Mouse (Mus musculus) MEL (cell line): Measurements from ENCODE around the gene Ctdspl. TPM values are rescaled to one million over a fixed set of nuclear protein-coding genes. Genes with fewer than 3 reads are reported as not detected.

Source experiments
- DNase-seq: peaks from one replicate; pipeline ENCODE4 v3.0.0; 2011; ENCODE audit warnings: low read depth, low spot score
- H3K27ac ChIP-seq: 2 replicates; pipeline ENCODE4 v1.5.1; 2012; ENCODE audit warnings: low read depth, mild to moderate bottlenecking, control low read depth, low read length, moderate library complexity; ENCODE audit not compliant: control insufficient read depth
- H3K27me3 ChIP-seq, 2 experiments: fragments of 150-350 bp in 1 of 2; sonication (generic) in 1 of 2; 2 replicates each; pipeline ENCODE4 v1.6.1; 2012; ENCODE audit warnings: low read length in 2 of 2, mild to moderate bottlenecking in 2 of 2, improper control_type of control experiment in 1 of 2, moderate library complexity in 1 of 2; ENCODE audit not compliant: insufficient read depth in 2 of 2, control insufficient read depth in 1 of 2
- H3K36me3 ChIP-seq, 2 experiments: 2 replicates each; pipeline ENCODE4 v1.6.1; 2012 to 2014; ENCODE audit warnings: low read length in 2 of 2, improper control_type of control experiment in 1 of 2, inconsistent platforms in 1 of 2, mild to moderate bottlenecking in 1 of 2; ENCODE audit not compliant: insufficient read depth in 2 of 2, control insufficient read depth in 1 of 2
- H3K4me1 ChIP-seq, 2 experiments: fragments of 150-350 bp in 1 of 2; sonication (generic) in 1 of 2; 2 replicates each; pipeline ENCODE4 v1.6.1; 2012; ENCODE audit warnings: low read length in 2 of 2, improper control_type of control experiment in 1 of 2, mild to moderate bottlenecking in 1 of 2; ENCODE audit not compliant: insufficient read depth in 2 of 2, control insufficient read depth in 1 of 2
- H3K4me3 ChIP-seq, 2 experiments: fragments of 150-350 bp in 1 of 2; sonication (generic) in 1 of 2; 2 replicates each; pipeline ENCODE4 v1.5.1; 2012; ENCODE audit warnings: low read depth in 2 of 2, low read length in 2 of 2, mild to moderate bottlenecking in 2 of 2, moderate library complexity in 2 of 2, control low read depth in 1 of 2, improper control_type of control experiment in 1 of 2; ENCODE audit not compliant: control insufficient read depth in 1 of 2, insufficient read depth in 1 of 2
- H3K79me2 ChIP-seq: 2 replicates; pipeline ENCODE4 v1.6.1; 2012; ENCODE audit warnings: mild to moderate bottlenecking, low read length, moderate library complexity; ENCODE audit not compliant: control insufficient read depth, poor library complexity, insufficient read depth
- H3K9ac ChIP-seq: 2 replicates; pipeline ENCODE4 v1.6.1; 2012; ENCODE audit warnings: low read depth, mild to moderate bottlenecking, control low read depth, low read length, moderate library complexity; ENCODE audit not compliant: control insufficient read depth, poor library complexity, severe bottlenecking
- H3K9me3 ChIP-seq: fragments of 150-350 bp; sonication (generic); replicated peaks from 2 replicates; pipeline ENCODE4 v1.6.1; 2012; ENCODE audit warnings: mild to moderate bottlenecking, low read length, improper control_type of control experiment, moderate library complexity; ENCODE audit not compliant: insufficient read depth
- BHLHE40 ChIP-seq: IDR thresholded peaks from 2 replicates; pipeline ENCODE4 v1.6.1; 2012; ENCODE audit warnings: low read depth, mild to moderate bottlenecking, inconsistent platforms, low read length, improper control_type of control experiment, borderline replicate concordance
- CHD1 ChIP-seq: IDR thresholded peaks from 2 replicates; pipeline ENCODE4 v1.6.1; 2012; ENCODE audit warnings: low read depth, mild to moderate bottlenecking, inconsistent platforms, low read length, improper control_type of control experiment
- CHD2 ChIP-seq: IDR thresholded peaks from 2 replicates; pipeline ENCODE4 v1.6.1; 2011; ENCODE audit warnings: low read length, improper control_type of control experiment
- CTCF ChIP-seq, 3 experiments: IDR thresholded peaks in 2 of 3; conservative IDR thresholded peaks in 1 of 3; 2 replicates each; pipeline ENCODE4 v1.5.1; 2011 to 2012; ENCODE audit warnings: low read length in 3 of 3, low read depth in 2 of 3, mild to moderate bottlenecking in 2 of 3, improper control_type of control experiment in 1 of 3, inconsistent platforms in 1 of 3, mixed read lengths in 1 of 3, moderate library complexity in 1 of 3; ENCODE audit not compliant: control insufficient read depth in 1 of 3, insufficient read depth in 1 of 3, poor library complexity in 1 of 3, severe bottlenecking in 1 of 3
- ELF1 ChIP-seq: IDR thresholded peaks from 2 replicates; pipeline ENCODE4 v1.6.1; 2014; ENCODE audit warnings: low read depth, mild to moderate bottlenecking, inconsistent platforms, low read length, improper control_type of control experiment, moderate library complexity
- ETS1 ChIP-seq: IDR thresholded peaks from 2 replicates; pipeline ENCODE4 v1.6.1; 2012; ENCODE audit warnings: low read depth, mild to moderate bottlenecking, inconsistent platforms, low read length, improper control_type of control experiment, moderate library complexity
- GABPA ChIP-seq: IDR thresholded peaks from 2 replicates; pipeline ENCODE4 v1.6.1; 2012; ENCODE audit warnings: low read depth, mild to moderate bottlenecking, inconsistent platforms, low read length, improper control_type of control experiment, moderate library complexity
- GATA1 ChIP-seq: IDR thresholded peaks from 2 replicates; pipeline ENCODE4 v1.6.1; 2011; ENCODE audit warnings: low read depth, low read length, improper control_type of control experiment
- HCFC1 ChIP-seq: IDR thresholded peaks from 2 replicates; pipeline ENCODE4 v1.6.1; 2012; ENCODE audit warnings: low read depth, mild to moderate bottlenecking, inconsistent platforms, low read length, improper control_type of control experiment, moderate library complexity
- JUND ChIP-seq: IDR thresholded peaks from 2 replicates; pipeline ENCODE4 v1.6.1; 2011; ENCODE audit warnings: low read depth, mild to moderate bottlenecking, improper control_type of control experiment, low read length
- MAFK ChIP-seq: IDR thresholded peaks from 2 replicates; pipeline ENCODE4 v1.6.1; 2011; ENCODE audit warnings: low read depth, mild to moderate bottlenecking, low read length, improper control_type of control experiment, borderline replicate concordance
- MAX ChIP-seq: IDR thresholded peaks from 2 replicates; pipeline ENCODE4 v1.6.1; 2011; ENCODE audit warnings: low read length, improper control_type of control experiment
- MYB ChIP-seq: IDR thresholded peaks from 2 replicates; pipeline ENCODE4 v1.6.1; 2011; ENCODE audit warnings: mild to moderate bottlenecking, low read depth, low read length, improper control_type of control experiment
- NELFE ChIP-seq: IDR thresholded peaks from 2 replicates; pipeline ENCODE4 v1.6.1; 2011; ENCODE audit warnings: low read depth, low read length, improper control_type of control experiment
- POLR2A ChIP-seq, 2 experiments: IDR thresholded peaks; 2 replicates each; pipeline ENCODE4 v1.6.1; 2011 to 2012; ENCODE audit warnings: low read length in 2 of 2, mild to moderate bottlenecking in 2 of 2, control low read depth in 1 of 2, improper control_type of control experiment in 1 of 2, low read depth in 1 of 2, moderate library complexity in 1 of 2; ENCODE audit not compliant: control insufficient read depth in 1 of 2, insufficient read depth in 1 of 2, poor library complexity in 1 of 2
- POLR2AphosphoS5 ChIP-seq: IDR thresholded peaks from 2 replicates; pipeline ENCODE4 v1.6.1; 2012; ENCODE audit warnings: low read depth, borderline replicate concordance, mild to moderate bottlenecking, inconsistent platforms, low read length, moderate library complexity, mixed read lengths
- RCOR1 ChIP-seq: IDR thresholded peaks from 2 replicates; pipeline ENCODE4 v1.6.1; 2012; ENCODE audit warnings: low read depth, mild to moderate bottlenecking, inconsistent platforms, low read length, improper control_type of control experiment
- SMC3 ChIP-seq: IDR thresholded peaks from 2 replicates; pipeline ENCODE4 v1.6.1; 2011; ENCODE audit warnings: low read depth, low read length, improper control_type of control experiment
- TAL1 ChIP-seq: IDR thresholded peaks from 2 replicates; pipeline ENCODE4 v1.6.1; 2012; ENCODE audit warnings: mild to moderate bottlenecking, inconsistent platforms, low read length, moderate library complexity, mixed read lengths
- ZC3H11A ChIP-seq: IDR thresholded peaks from 2 replicates; pipeline ENCODE4 v1.6.1; 2012; ENCODE audit warnings: low read depth, mild to moderate bottlenecking, inconsistent platforms, low read length, improper control_type of control experiment
- ZMIZ1 ChIP-seq: IDR thresholded peaks from 2 replicates; pipeline ENCODE4 v1.6.1; 2012; ENCODE audit warnings: low read depth, mild to moderate bottlenecking, inconsistent platforms, low read length, improper control_type of control experiment, moderate library complexity
- polyA plus RNA-seq, 2 experiments: library from polyadenylated mRNA; stranded (reverse) in 1 of 2; unstranded in 1 of 2; fragments of >175 nt in 1 of 2; fragments of >200 nt in 1 of 2; gene quantifications; 2 replicates each; pipeline versions ENCODE4 v1.2.1 to v1.2.4; 2012; ENCODE audit warnings: low replicate concordance in 2 of 2, low read depth in 1 of 2; ENCODE audit not compliant: insufficient read length in 2 of 2, insufficient read depth in 1 of 2, missing spikeins in 1 of 2
- total RNA-seq: library from RNA; depleted of rRNA; stranded (reverse); fragments of 300-350 nt; gene quantifications from 2 replicates; pipeline ENCODE4 v1.2.3, GENCODE M21; 2012

Gene Ctdspl
- total and polyA plus RNA-seq, 3 experiments, result 15.3 to 20.7 TPM; not detected in 1

DNA sequence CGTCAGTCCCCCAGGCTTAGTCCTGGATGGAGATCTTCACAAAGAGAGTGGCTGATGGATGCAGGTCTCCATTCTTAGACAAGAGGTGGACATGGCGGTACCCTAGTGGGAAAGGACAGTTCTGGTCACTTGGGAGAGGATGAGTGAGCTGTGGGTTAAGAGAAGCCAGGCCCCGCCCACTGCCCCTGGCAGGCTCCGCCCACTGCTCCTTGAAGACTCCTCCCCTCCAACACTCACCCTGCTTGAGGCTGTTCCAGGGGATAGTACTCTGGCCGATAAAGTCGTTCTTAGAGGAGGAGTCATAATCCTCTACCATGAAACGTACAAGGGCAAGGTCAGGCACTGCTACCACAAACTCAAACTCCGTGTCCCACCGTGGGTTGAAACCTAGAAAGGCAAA lies 145.5 kb downstream of the Ctdspl start:
- no peaks in the 10 kb centered on the region for H3K36me3 ChIP-seq
- no peak overlapping the region for H3K9ac ChIP-seq
- no peaks in the 10 kb centered on the region for H3K27me3 ChIP-seq
- no peaks in the 10 kb centered on the region for H3K79me2 ChIP-seq
- no peak overlapping the region for H3K4me3 ChIP-seq
- H3K27ac ChIP-seq, result no peak overlapping the region
- no peaks in the 10 kb centered on the region for H3K4me1 ChIP-seq
- H3K9me3 ChIP-seq, result no peaks in the 10 kb centered on the region
- TF ChIP-seq ELF1 (no peak), CTCF (IDR thresholded peaks at IDR 0.05 in 2 of 3, conservative IDR thresholded peaks at IDR 0.05 in 1 of 3; ENCODE audit: control insufficient read depth in 1 of 3, insufficient read depth in 1 of 3, low read depth in 2 of 3, low read length in 3 of 3, poor library complexity in 1 of 3, severe bottlenecking in 1 of 3) (no peak), ETS1 (no peak), NELFE (no peak), BHLHE40 (no peak), MAX (no peak), SMC3 (no peak), ZC3H11A (no peak), RCOR1 (no peak), MYB (no peak), POLR2AphosphoS5 (no peak), ZMIZ1 (no peak), TAL1 (no peak), CHD1 (no peak)
- DNase-seq, result no peak

DNA sequence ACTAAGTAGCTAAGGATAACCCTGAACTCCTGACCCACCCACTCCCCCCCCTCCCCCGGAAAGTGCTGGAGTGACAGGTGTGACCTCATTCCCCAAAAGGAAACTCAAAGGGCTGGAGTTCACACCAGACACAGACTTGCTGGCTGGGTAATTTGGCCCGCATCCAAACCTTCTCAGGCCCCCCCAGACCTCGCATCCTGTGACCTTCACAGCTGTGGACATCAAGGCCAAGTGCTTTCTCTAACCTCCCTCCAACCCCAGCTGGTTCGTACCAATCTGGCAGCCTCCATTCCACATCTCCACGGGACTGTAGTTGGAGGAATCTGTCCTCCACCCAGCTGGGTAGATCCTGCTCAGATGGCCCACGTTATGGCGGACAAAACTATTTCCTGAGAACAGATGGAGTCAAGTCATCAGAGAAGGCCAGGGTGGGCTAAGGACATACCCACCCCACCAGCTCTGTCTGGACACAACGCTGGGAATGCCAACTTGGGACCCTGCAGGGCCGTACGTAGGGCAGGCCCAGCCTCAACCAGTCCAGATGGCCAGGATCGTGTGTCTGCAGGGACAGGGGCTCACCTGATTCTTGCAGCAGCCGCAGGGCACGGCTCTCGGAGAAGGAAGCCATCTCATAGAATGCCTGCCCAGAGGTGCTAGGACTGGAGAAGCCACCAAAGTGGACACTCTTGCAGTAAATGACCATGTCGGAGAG lies 147.1 kb downstream of the Ctdspl start:
- Histone ChIP-seq H3K27ac (no peak overlapping the region), H3K36me3 (no peaks in the 10 kb centered on the region), H3K9me3 (no peaks in the 10 kb centered on the region), H3K27me3 (no peaks in the 10 kb centered on the region), H3K4me3 (no peak overlapping the region), H3K9ac (no peak overlapping the region), H3K4me1 (no peaks in the 10 kb centered on the region), H3K79me2 (no peaks in the 10 kb centered on the region)
- DNase-seq, result no peak
- no peak for TF ChIP-seq MYB
- TF ChIP-seq CTCF (IDR thresholded peaks at IDR 0.05 in 2 of 3, conservative IDR thresholded peaks at IDR 0.05 in 1 of 3; ENCODE audit: control insufficient read depth in 1 of 3, insufficient read depth in 1 of 3, low read depth in 2 of 3, low read length in 3 of 3, poor library complexity in 1 of 3, severe bottlenecking in 1 of 3), result no peak

DNA sequence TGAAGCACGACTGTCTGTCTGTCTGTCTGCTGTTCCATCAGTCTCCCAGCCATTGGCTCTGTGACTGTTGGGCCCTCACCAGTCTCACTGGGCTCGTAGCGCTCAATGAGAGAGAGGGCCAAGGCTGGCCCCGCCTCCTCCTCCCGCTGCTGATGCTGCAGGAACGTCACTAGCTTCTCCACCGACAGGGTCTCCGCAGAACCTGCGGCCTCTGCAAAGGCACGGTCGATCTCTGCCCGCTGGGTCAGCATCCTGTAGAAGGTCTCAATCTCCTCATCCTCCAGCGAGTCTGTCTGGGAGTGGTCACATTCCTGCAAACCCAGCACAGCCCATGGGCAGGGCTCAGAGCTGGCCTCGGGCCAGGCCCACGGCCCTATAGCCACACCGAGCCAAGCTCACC lies 149.4 kb downstream of the Ctdspl start:
- Histone ChIP-seq H3K79me2 (no peaks in the 10 kb centered on the region), H3K27me3 (no peaks in the 10 kb centered on the region), H3K4me1 (no peaks in the 10 kb centered on the region), H3K36me3 (no peaks in the 10 kb centered on the region), H3K9me3 (no peaks in the 10 kb centered on the region), H3K9ac (no peak overlapping the region), H3K27ac (no peak overlapping the region), H3K4me3 (no peak overlapping the region)
- no peak for DNase-seq
- TF ChIP-seq CHD2 (no peak), GATA1 (no peak), BHLHE40 (no peak), TAL1 (no peak), CTCF (IDR thresholded peaks at IDR 0.05 in 2 of 3, conservative IDR thresholded peaks at IDR 0.05 in 1 of 3; ENCODE audit: control insufficient read depth in 1 of 3, insufficient read depth in 1 of 3, low read depth in 2 of 3, low read length in 3 of 3, poor library complexity in 1 of 3, severe bottlenecking in 1 of 3) (no peak), ELF1 (no peak), MAFK (no peak), RCOR1 (no peak), JUND (no peak), ZC3H11A (no peak), GABPA (no peak), POLR2A (IDR thresholded peaks at IDR 0.05; ENCODE audit: control insufficient read depth in 1 of 2, insufficient read depth in 1 of 2, low read depth in 1 of 2, low read length in 2 of 2, poor library complexity in 1 of 2) (no peak), HCFC1 (no peak), MAX (no peak)
